Mouse (Mus musculus): ENCODE measurements around the gene Tob2.

DNA sequence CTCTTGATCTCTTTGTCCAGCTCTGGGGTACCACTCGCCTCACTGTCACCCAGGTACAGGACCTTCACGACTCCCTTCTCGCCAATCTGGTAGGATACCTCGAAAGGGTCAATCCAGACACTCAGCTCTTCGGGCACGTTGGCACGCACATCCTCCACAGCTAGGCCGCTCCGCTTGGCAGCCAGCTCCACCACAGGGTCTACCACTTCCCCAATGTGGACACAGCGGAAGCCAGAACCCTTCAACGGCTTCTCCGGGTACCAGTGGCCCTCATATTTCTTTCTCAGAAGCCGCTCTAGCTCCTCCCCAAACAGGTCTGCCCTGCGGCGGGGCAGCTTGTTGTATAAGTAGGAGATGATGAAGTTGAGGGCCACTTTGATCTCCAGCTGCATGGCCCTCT lies 7.2 kb downstream of the Tob2 start:
- no peak for TF ChIP-seq CTCF (IDR thresholded peaks at IDR 0.05; ENCODE audit: borderline replicate concordance, insufficient read depth, low read depth, low read length)
- no peak for TF ChIP-seq POLR2A (IDR thresholded peaks at IDR 0.05; ENCODE audit: borderline replicate concordance, insufficient read depth, low read length)

Measured in cerebellum, adult 2 months (tissue).